Mouse (Mus musculus) skeletal muscle tissue, postnatal 0 days (tissue): ENCODE results near the gene Prf1. TPM values are rescaled to one million over a fixed set of nuclear protein-coding genes. Genes with fewer than 3 reads are reported as not detected.

Experiments used
- polyA plus RNA-seq: library from polyadenylated mRNA; unstranded; fragments of >200 nt; fragmentation: Nextera tagmentation; extraction: Ambion mirVana; gene quantifications from 2 replicates; pipeline ENCODE4 v1.2.1, GENCODE M21; 2015

The Prf1 gene
- polyA plus RNA-seq: not detected in 2 replicates

DNA sequence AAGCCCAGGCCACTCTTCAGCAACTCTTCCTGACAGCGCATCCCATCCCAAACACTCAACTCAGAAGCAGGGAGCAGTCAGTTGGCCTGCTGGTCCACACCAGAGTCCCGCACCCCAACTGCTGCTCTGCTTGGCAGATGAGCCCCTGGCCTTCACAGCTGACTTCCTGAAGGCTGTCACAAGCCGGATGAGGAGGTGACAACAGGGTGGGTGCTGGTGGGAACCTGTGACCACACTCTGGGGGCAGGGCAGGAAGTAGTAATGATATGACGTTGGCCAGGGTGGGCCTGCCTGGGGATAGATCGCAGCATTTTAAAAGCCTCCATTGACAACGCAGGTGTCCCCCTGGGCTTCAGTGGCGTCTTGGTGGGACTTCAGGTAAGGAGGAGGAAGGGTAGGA, at the start of gene Prf1:
Gene Prf1 (plus strand): TSS at position 357 of the 400 bp plus-strand sequence.

DNA sequence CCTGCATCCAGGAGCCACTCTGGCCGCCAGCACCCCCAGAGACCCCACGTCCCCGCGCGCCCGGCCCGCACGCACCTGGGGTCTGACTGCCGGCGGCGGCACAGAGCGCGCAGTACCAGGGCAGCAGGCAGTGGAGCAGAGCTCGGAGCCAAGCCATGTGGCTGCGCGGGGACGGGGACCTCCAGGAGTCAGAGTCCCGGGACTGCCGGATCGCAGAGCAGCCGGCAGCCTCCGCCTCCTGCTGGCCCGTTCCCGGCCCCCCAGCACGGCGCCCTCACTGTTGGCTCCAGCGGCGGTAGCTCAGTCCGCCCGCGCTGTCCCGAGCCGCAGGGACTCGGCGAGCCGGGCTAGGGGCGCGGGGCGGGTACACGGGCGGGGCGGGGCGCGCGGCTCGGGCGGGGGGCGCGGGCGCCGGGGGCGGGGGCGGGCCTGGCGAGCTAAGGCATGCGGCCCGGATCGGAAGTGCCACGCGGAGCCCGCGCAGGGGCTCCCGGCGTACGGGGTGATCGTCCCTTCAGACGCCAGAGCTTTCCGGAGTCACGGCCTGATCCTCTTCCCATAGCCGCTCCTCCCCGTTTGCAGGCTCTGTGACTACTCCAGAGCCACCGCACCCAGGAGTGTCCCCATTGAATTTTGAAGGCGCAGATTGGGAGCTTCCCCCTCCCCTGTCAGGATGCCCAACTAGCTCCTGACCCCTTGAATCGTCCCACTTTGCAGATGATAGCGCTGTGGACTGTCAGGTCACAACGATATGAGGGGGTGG, 24.4 kb upstream of the Prf1 start, which contains the start of gene Adamts14:
Gene Adamts14 (minus strand): TSS at position 358 of the 763 bp plus-strand sequence.

Other genes with a start within 250 kb of the Prf1 start
- 22.4 and 25.6 TPM in 2 replicates for gene Pcbd1, start 208.5 kb upstream of the Prf1 start, polyA plus RNA-seq
- gene Sgpl1, start 150.1 kb upstream of the Prf1 start, polyA plus RNA-seq: 14.3 and 19.4 TPM in 2 replicates
- gene Tbata, start 125.9 kb upstream of the Prf1 start, polyA plus RNA-seq: 0.18 and 0.24 TPM in 2 replicates
- 3.9 and 4.3 TPM in 2 replicates for gene Adamts14, start 24.4 kb upstream of the Prf1 start, polyA plus RNA-seq
- 9.8 and 10.3 TPM in 2 replicates for gene Pald1, start 85.7 kb downstream of the Prf1 start, polyA plus RNA-seq
- 0.19 and 0.22 TPM in 2 replicates for gene Nodal, start 120.1 kb downstream of the Prf1 start, polyA plus RNA-seq
- 55.4 and 57.3 TPM in 2 replicates for gene Eif4ebp2, start 154.8 kb downstream of the Prf1 start, polyA plus RNA-seq
- gene Lrrc20, start 178.0 kb downstream of the Prf1 start, polyA plus RNA-seq: 18.7 and 19.1 TPM in 2 replicates